Mouse (Mus musculus) gastrocnemius, postnatal 14 days (tissue): ENCODE results near the gene Sult2a8. TPM values are rescaled to one million over a fixed set of nuclear protein-coding genes. Genes with fewer than 3 reads are reported as not detected.
"Not testable (repeated sequence)": the region's sequence is repeated elsewhere in the genome, so short reads cannot be mapped to it uniquely, and the experiment has no call there.

Experiments used
- DNase-seq: peaks from one replicate; pipeline ENCODE4 v3.0.0; 2021; ENCODE audit warnings: mixed read lengths
- intact Hi-C: fragments of 180-260 bp; cut with DNase I; formaldehyde crosslinking; loops from one replicate; pipeline ENCODE4 v1.15.1; 2025; ENCODE audit warnings: low total_unique reads
- long read RNA-seq, 2 experiments: library from polyadenylated mRNA; stranded (forward); transcript quantifications; one replicate each; pipeline ENCODE4 v2.0.0; 2021
- total RNA-seq, 2 experiments: library from RNA; stranded (reverse); gene quantifications; 2 replicates each; pipeline ENCODE4 v1.2.3; 2021

Sult2a8 gene
- total RNA-seq: not detected
- long read RNA-seq, experiment 1: 0 reads
- long read RNA-seq, experiment 2: 0 reads

DNA sequence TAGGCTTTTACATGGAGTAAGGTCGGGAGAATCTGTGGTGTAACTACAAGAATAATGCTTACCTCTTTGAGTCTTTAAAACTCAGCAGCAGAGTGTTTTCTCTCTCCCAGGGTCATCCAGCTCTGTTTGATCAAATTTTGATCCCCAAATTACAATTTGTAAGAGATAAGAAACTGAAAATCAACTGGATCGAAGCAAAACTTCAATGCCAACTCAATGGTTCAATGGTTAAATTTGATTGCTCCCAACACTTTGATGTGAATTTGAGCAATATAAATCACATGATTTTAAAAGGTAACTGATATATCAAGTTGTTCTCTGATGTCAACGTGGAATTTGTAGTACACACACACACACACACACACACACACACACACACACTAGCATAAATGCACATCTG, at the start of gene Sult2a8:
Gene Sult2a8, minus strand, starts transcription at position 236 of the 400 bp plus-strand sequence.
- intact Hi-C loops: no loop called here
- no peak for DNase-seq

DNA sequence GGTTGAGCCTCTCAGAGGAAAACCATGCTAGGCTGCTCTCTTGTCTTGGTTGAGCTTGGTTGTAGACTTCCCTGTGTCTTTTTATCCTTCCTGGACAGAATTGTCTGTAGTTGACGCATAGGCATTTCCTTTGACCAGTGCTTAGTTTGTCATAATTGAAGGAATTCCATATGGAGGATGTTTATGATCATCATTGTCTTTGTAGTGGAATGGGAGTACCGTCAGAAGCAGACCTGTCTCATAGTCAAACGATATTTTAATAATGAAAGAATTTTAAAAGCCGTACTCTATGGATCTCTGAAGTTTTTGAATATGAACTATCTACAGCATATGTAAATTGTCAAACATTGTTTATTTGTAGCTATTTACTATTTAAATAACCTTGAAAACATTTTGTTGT, 47.6 kb upstream of the Sult2a8 start, which contains the start of gene Sult2a7:
Gene Sult2a7, minus strand, starts transcription at position 101 of the 400 bp plus-strand sequence.
- intact Hi-C loops: no loop called here
- no peak for DNase-seq

DNA sequence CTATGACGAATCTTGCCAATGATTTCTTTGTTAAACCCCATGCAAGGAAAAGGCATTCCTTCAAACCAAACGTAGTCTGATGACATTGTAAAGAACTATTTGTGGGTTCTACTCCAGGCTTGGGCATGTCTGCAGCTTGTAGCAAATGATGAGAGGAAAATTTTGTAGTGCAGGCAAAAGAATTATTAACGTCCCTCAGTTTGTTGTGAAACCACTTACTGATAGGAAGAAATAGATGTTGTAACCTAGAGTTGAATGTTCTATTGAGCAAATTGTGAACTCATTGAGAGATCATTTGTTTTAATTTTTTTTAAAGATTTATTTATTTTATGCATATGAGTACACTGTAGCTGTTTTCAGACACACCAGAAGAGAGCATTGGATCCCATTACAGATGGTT, 46.3 kb upstream of the Sult2a8 start:
- intact Hi-C loops: no loop called here

DNA sequence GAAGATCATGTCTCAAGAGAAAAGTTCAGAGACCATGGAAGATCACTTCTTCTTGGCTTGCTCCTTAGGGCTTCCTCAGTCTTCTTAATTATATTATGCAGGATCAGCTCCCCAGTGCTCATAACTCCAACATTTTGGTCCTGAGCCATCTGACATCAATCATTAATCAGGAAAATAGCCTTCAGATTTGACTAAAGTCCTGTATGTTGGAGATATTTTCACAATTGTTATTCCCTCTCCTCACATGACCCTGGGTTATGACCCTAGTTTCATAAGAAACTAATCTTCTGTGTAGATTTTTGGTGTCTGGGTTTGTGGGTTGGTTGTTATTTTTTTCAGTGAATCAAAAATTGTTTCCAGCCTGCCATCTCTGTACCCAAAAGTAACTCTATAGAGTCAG, 7.0 kb downstream of the Sult2a8 start:
- no peak for DNase-seq
- intact Hi-C loops: no loop called here

More for the DNA sequence above, 46.3 kb upstream of the Sult2a8 start:
- no peak for DNase-seq

DNA sequence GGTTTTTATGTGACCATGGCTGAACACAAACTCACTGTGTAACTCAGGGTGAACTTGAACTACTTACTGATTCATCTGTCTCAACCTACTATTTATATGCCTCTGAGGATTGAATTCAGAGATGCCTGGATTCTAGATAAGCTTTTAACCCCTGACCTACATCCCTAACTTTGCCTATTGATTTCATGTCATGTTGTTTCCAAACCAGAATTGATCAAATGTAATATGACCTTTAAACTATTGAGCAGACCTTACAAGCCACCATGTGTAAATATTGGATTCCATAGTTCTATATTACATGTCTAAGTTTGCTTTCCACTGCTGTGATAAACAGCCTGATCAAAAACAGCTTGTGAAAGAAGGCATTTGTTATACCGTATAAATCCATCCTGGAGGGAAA, 8.1 kb downstream of the Sult2a8 start:
- intact Hi-C loops: no loop called here
- no peak for DNase-seq

DNA sequence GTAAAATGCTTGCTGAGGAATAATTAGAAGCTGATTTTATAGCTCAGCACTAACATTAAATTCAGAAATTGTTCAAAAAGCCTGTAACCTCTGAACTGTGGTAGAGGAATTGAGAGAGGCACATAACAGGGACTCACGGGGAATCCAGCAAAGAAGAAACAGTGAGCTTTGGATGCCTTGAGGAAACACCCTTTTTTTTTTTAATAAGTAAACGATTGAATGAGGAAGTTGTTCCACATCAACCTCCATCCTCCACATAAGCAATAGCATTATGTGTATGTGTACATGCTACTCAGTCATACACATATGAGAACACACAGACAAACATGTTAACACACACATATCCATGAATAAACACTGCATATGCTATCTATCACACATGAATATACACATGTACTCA, 8.5 kb downstream of the Sult2a8 start:
- intact Hi-C loops: no loop called here

DNA sequence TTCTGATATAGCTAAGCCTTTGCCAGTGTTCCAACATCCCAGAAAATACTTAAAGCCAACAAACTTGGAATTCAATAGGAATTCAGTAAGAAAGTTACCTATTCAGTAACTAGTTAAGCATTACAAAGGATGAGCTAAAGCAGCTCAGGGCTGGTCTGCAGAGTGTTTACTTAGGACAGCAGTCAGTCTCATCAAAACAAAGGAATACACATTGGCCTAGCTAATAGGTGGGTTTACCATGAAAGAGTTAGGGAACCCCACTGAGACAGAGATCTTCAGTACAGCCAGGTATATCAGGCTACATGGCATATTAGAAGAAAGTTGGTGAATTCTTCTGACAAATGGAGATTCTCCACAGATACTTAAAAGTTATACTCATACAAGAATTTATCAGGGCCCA, 47.2 kb downstream of the Sult2a8 start:
- intact Hi-C loops, DNase-seq: not testable (repeated sequence)

More for the DNA sequence above, 8.5 kb downstream of the Sult2a8 start:
- DNase-seq: no peak

DNA sequence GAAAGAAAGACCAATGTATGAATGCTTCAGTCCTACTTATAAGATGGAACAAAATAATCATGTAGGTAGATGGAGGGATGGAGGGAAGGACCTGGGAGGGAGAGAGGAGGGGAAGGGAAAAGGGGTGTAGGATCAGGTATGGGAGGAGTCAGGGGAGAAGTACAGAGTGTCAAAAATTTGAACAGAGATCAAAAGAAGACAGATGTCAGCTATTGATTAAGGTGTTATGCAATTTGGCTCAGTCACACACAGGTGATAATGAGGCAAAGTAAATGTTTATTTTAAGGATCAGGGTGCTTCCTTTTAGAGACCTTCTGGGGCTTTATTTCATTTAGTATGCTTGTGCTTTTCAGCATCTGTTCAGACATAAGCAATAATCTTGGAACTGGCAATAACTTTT, 50.1 kb downstream of the Sult2a8 start:
- intact Hi-C loops: no loop called here

More for the DNA sequence above, 50.1 kb downstream of the Sult2a8 start:
- no peak for DNase-seq

Other genes starting within 250 kb of the Sult2a8 start
- gene Sult2a6, start 191.9 kb downstream of the Sult2a8 start, total RNA-seq: not detected
- not detected for gene Obox8, start 113.2 kb downstream of the Sult2a8 start, total RNA-seq
- not detected for gene Sult2a7, start 47.5 kb upstream of the Sult2a8 start, total RNA-seq
- under 1 TPM in 1 of 2 experiments, not detected in 1; 0.04 TPM for gene Vmn1r90, start 116.7 kb upstream of the Sult2a8 start, total RNA-seq
- gene Obox7, start 212.7 kb upstream of the Sult2a8 start, total RNA-seq: not detected